Mouse (Mus musculus) cortical plate, adult 2 months (tissue): ENCODE data around the gene Fxyd7. TPM values are rescaled to one million over a fixed set of nuclear protein-coding genes. Genes with fewer than 3 reads are reported as not detected.

ENCODE experiments used
- H3K27ac ChIP-seq: fragments of 200-500 bp; 2 replicates; pipeline ENCODE4 v1.5.1; 2012; ENCODE audit warnings: low read length, control low read depth, inconsistent platforms; ENCODE audit not compliant: insufficient read depth
- H3K4me1 ChIP-seq: fragments of 200-500 bp; 2 replicates; pipeline ENCODE4 v1.6.1; 2011; ENCODE audit warnings: low read length; ENCODE audit not compliant: control insufficient read depth, insufficient read depth
- H3K4me3 ChIP-seq: fragments of 200-500 bp; 2 replicates; pipeline ENCODE4 v1.5.1; 2011; ENCODE audit warnings: mild to moderate bottlenecking, low read length, control low read depth; ENCODE audit not compliant: insufficient read depth
- CTCF ChIP-seq: fragments of 200-500 bp; IDR thresholded peaks from 2 replicates; pipeline ENCODE4 v1.5.1; 2011; ENCODE audit warnings: mild to moderate bottlenecking, control low read depth, low read length; ENCODE audit not compliant: insufficient read depth; ENCODE audit errors: extremely low read depth
- POLR2A ChIP-seq: fragments of 200-500 bp; IDR thresholded peaks from 2 replicates; pipeline ENCODE4 v1.6.1; 2011; ENCODE audit warnings: mild to moderate bottlenecking, low read length, control low read depth; ENCODE audit not compliant: insufficient read depth; ENCODE audit errors: extremely low read depth
- polyA plus RNA-seq: library from polyadenylated mRNA; depleted of rRNA; stranded (reverse); fragments of >200 nt; gene quantifications from 2 replicates; pipeline ENCODE4 v1.2.3, GENCODE M21; 2012

Gene Fxyd7
- polyA plus RNA-seq, 1 experiment: 426 TPM

DNA sequence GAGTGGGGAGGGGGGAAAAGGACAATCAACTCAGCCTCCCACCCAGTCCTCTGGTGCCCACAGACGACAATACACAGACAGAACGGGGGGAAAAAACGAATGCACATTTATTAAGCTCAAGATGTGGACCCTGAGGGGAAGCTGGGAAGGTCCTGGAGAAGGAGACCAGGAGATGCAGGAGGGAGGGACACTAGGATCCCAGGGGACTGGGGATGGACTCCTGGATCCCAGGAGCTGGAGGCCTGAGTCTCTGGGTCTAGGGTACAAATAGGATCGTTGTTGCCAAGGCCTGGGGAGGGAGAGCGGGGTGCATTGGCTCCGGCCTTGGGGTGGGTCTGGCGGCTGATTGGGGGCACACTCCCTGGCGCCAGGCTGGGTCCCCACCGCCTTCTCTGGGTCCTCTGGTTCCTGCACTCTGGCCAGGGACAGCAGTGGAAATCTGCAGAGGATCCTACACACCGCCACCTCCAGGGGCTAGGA lies 8.8 kb downstream of the Fxyd7 start, which contains the start of gene Fxyd5:
TSS of gene Fxyd5 (minus strand) at position 51 of the 480 bp plus-strand sequence.
- H3K27ac ChIP-seq: peak within 1 kb of the TSS; percentile 64; the same call in 1 of the 2 replicates
- TF ChIP-seq POLR2A: no peak
- TF ChIP-seq CTCF: no peak
- H3K4me3 ChIP-seq: 0 out of 2 replicates have a peak within 1 kb of the TSS, but pooled peaks have one; percentile 15
- H3K4me1 ChIP-seq: no peaks in the 10 kb centered on the region

DNA sequence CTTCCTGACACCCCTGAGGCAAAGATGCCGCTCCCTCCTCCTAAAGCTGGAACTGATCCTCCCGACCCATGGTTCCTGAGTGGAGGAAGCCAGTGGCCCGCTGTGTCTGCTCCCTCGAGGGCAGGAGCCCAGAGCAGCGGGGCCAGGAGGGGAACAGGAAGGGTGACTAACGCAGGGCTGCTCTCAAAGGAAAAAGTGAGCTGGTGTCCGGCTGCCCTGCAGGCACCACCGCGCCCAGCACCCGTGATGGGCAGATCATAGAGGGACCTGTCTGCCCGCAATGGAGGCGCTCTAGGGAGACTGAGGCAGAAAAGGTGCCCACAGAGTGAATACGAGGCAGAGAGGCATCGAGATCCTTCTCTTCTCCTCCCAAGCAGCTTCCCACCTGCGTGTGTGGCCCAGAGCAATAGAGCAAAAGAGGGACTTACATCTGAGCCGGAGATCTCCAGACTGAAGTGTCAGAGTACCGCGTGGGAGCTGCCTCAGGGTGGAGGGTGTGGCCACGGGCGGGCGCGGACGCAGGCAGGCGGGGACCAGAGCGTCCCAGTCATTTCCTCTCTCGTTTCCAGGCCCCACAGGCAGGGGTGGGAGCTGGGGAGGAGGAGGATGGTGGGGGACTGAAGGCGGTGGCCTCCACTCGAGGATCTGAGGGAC lies 9.5 kb downstream of the Fxyd7 start:
- H3K4me1 ChIP-seq: no peaks in the 10 kb centered on the region
- 0 out of 2 replicates have a peak overlapping the region, but pooled peaks have one; percentile 15 for H3K4me3 ChIP-seq
- TF ChIP-seq CTCF (no peak), POLR2A (no peak)
- H3K27ac ChIP-seq: peak overlapping the region; percentile 64; the same call in 1 of the 2 replicates

GRCm38 (mm10) chr7:31041023-31041407 lies 10.3 kb downstream of the Fxyd7 start:
- TF ChIP-seq CTCF: no peak
- TF ChIP-seq POLR2A: no peak
- Histone ChIP-seq H3K4me3 (no peak overlapping the region), H3K27ac (no peak overlapping the region), H3K4me1 (no peaks in the 10 kb centered on the region)

- TF ChIP-seq CTCF (no peak), POLR2A (no peak)
- Histone ChIP-seq H3K4me3 (no peak overlapping the region), H3K27ac (no peak overlapping the region), H3K4me1 (no peaks in the 10 kb centered on the region)
Measured at GRCm38 (mm10) chr7:31040281-31041022, 10.8 kb downstream of the Fxyd7 start.

GRCm38 (mm10) chr7:31039011-31039410 lies 12.3 kb downstream of the Fxyd7 start:
- Histone ChIP-seq H3K27ac (no peak overlapping the region), H3K4me1 (no peaks in the 10 kb centered on the region), H3K4me3 (no peak overlapping the region)
- no peak for TF ChIP-seq CTCF
- TF ChIP-seq POLR2A: no peak

GRCm38 (mm10) chr7:31037675-31038074 lies 13.6 kb downstream of the Fxyd7 start:
- Histone ChIP-seq H3K4me1 (no peaks in the 10 kb centered on the region), H3K27ac (no peak overlapping the region), H3K4me3 (no peak overlapping the region)
- TF ChIP-seq POLR2A: no peak
- TF ChIP-seq CTCF: no peak

DNA sequence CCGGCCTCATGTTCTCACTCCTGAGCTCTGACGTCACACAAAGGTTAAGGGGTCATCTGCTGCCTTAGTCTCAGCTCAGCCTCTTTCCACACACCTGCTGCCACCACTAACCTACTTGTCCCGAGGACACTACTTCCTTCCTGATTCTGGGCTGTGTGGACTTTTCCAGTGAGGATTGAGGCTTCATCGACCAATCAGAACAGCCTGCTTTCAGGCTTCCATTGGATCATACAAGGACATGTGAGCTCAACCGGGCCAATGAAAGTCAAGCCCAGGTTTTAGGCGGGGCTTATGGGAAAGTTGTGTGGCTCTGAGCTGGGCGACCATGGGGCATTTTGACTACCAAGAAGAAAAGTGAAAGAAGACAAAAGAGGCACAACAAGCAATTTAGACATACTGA lies 14.3 kb downstream of the Fxyd7 start:
- H3K27ac ChIP-seq: no peak overlapping the region
- no peak for TF ChIP-seq CTCF
- no peak for TF ChIP-seq POLR2A
- no peaks in the 10 kb centered on the region for H3K4me1 ChIP-seq
- no peak overlapping the region for H3K4me3 ChIP-seq

DNA sequence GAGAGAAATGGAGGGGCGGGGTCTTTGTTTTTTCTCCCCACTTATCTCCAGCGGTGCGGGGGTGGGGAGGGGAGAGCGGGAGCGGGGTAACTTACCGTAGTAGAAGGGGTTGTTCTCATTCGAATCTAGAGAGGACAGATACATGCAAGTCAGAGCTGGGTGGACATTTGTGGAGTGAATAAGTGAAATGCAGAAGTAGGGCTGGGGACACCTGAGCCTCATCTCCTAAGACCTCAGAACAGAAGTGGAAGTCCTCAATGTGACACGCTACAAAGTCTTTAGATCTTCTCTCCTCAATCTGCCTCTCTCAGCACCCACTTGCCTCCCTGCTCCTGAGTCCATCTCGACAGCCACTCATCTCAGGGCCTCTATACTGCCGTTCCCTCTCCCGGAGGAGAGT lies 16.0 kb downstream of the Fxyd7 start:
- no peak for TF ChIP-seq CTCF
- no peak for TF ChIP-seq POLR2A

GRCm38 (mm10) chr7:31034789-31035188 lies 16.5 kb downstream of the Fxyd7 start:
- Histone ChIP-seq H3K4me3 (no peak overlapping the region), H3K4me1 (no peaks in the 10 kb centered on the region), H3K27ac (no peak overlapping the region)
- TF ChIP-seq CTCF (0 out of 2 replicates have a peak, but pooled peaks have one; percentile 19), POLR2A (no peak)

More for the DNA sequence above, 16.0 kb downstream of the Fxyd7 start:
- Histone ChIP-seq H3K4me3 (no peak overlapping the region), H3K27ac (no peak overlapping the region), H3K4me1 (no peaks in the 10 kb centered on the region)

- Histone ChIP-seq H3K4me1 (no peaks in the 10 kb centered on the region), H3K4me3 (no peak overlapping the region), H3K27ac (no peak overlapping the region)
- TF ChIP-seq POLR2A (no peak), CTCF (no peak)
Measured at GRCm38 (mm10) chr7:31033409-31034165, 17.7 kb downstream of the Fxyd7 start.
